Mouse (Mus musculus) bone marrow macrophage, adult 2 months (primary cell): ENCODE results near the gene Prdm11.

Experiments used
- CTCF ChIP-seq: IDR thresholded peaks from 2 replicates; pipeline ENCODE4 v1.5.1; 2012; ENCODE audit warnings: low read depth, mild to moderate bottlenecking, low read length, moderate library complexity
- POLR2A ChIP-seq: IDR thresholded peaks from 2 replicates; pipeline ENCODE4 v1.6.1; 2012; ENCODE audit warnings: mild to moderate bottlenecking, low read depth, low read length, borderline replicate concordance

DNA sequence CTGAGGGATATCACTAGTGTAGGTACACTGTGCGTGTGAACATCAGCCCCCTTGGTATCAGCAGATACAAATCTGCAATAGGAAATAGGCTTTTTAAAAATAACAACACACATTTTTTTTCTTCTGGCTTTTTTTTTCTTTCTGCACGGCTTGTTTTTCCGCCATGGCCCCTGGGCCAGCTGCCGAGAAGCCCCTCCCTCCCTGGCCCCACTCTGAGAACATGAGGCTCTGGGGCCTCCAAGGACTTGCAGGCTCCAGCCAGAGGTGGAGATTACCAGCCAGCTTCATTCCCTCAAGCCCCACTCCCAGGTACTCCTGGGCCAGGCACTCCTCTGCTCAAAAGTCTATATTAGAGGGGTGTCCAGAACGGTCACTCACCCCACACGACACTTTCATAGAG lies 4.5 kb downstream of the Prdm11 start:
- TF ChIP-seq CTCF (no peak), POLR2A (no peak)
